Mouse (Mus musculus): ENCODE results near the gene Spef1. TPM values are rescaled to one million over a fixed set of nuclear protein-coding genes. Genes with fewer than 3 reads are reported as not detected.

The Spef1 gene
- polyA plus RNA-seq, 1 experiment, result not detected

GRCm38 (mm10) chr2:131196606-131197316 lies 9.7 kb upstream of the Spef1 start:
- WGBS, result 93% methylated on average over 16 of the region's 16 CpGs
- no peak overlapping the region for H3K4me3 ChIP-seq (ENCODE audit: insufficient read depth, low read depth, low read length)
- no peak overlapping the region for H3K27ac ChIP-seq (ENCODE audit: insufficient read depth, low read depth, low read length)
- no peak for TF ChIP-seq CTCF (IDR thresholded peaks at IDR 0.05; ENCODE audit: insufficient read depth, low read depth, low read length)
- TF ChIP-seq POLR2A (IDR thresholded peaks at IDR 0.05; ENCODE audit: insufficient read depth, low read depth, low read length), result no peak
- H3K4me1 ChIP-seq (ENCODE audit: control insufficient read depth, insufficient read depth, low read length), result no peaks in the 10 kb centered on the region

DNA sequence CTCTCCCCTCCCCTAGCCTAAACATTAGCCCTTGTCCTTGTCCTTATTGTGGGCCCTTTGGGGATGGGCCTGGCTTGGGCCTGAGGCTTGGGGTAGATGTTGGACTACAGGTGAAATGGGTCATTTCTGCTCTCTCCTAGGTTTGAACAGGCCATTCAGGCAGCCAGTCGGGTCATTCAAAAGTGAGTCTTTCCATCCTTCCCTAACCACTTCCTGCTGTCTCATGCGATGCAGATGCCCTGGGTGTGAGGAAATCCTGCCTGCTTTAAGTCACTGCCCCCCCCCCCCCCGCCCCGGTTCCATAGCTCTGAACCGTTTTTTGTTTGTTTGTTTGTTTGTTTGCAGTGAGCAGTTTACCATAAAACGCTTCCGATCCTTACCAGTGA lies 3.9 kb upstream of the Spef1 start:
- no peak overlapping the region for H3K4me3 ChIP-seq (ENCODE audit: insufficient read depth, low read depth, low read length)
- 81% methylated on average over 7 of the region's 7 CpGs for WGBS
- peaks cover 8% of the 10 kb centered on the region for H3K4me1 ChIP-seq (ENCODE audit: control insufficient read depth, insufficient read depth, low read length)
- H3K27ac ChIP-seq (ENCODE audit: insufficient read depth, low read depth, low read length), result no peak overlapping the region
- no peak for TF ChIP-seq CTCF (IDR thresholded peaks at IDR 0.05; ENCODE audit: insufficient read depth, low read depth, low read length)
- no peak for TF ChIP-seq POLR2A (IDR thresholded peaks at IDR 0.05; ENCODE audit: insufficient read depth, low read depth, low read length)

GRCm38 (mm10) chr2:131190344-131191004 lies 3.4 kb upstream of the Spef1 start:
- peaks cover 8% of the 10 kb centered on the region for H3K4me1 ChIP-seq (ENCODE audit: control insufficient read depth, insufficient read depth, low read length)
- H3K27ac ChIP-seq (ENCODE audit: insufficient read depth, low read depth, low read length), result no peak overlapping the region
- WGBS, result 74% methylated on average over 10 of the region's 10 CpGs
- TF ChIP-seq CTCF (IDR thresholded peaks at IDR 0.05; ENCODE audit: insufficient read depth, low read depth, low read length) (no peak), POLR2A (IDR thresholded peaks at IDR 0.05; ENCODE audit: insufficient read depth, low read depth, low read length) (no peak)
- H3K4me3 ChIP-seq (ENCODE audit: insufficient read depth, low read depth, low read length), result no peak overlapping the region

DNA sequence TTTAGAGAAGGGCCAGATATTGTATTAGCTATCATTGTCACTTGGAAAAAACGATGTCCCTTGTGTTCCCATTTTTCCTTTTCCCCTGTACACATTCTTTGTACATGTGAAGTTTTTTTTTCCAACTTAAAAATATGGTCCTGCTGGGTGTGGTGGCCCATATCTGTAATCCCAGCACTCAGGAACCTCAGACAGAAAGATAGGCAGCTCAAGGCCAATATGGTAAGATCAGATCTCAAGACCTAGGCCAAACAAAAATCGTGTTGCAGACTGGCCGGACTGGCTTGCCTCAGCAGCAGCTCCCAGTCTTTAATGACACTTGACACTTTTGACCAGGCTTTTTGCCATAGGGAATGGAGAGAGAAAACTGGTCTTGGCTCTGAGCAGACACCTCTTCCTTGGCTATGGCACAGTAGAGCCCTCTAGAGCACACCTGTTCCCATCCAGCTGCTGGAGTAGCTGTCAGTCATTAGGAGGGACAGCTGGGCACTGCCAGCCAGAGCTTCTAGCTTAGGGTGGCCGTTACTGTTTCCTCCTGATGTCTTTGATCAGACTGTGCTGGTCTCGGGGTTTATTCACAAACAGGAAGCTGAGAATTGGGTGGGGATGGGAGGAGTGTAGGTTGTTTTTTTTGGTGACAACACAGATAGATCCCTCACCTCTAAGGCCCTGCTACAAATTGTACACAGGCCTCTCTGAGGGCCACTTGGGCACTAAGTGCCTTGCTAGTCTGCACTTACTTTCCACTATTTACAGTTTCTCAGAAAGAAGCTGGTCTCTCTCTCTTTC lies 2.6 kb upstream of the Spef1 start:
- 65% methylated on average over 5 of the region's 5 CpGs for WGBS
- peaks cover 8% of the 10 kb centered on the region for H3K4me1 ChIP-seq (ENCODE audit: control insufficient read depth, insufficient read depth, low read length)
- TF ChIP-seq POLR2A (IDR thresholded peaks at IDR 0.05; ENCODE audit: insufficient read depth, low read depth, low read length) (no peak), CTCF (IDR thresholded peaks at IDR 0.05; ENCODE audit: insufficient read depth, low read depth, low read length) (no peak)
- H3K27ac ChIP-seq (ENCODE audit: insufficient read depth, low read depth, low read length), result no peak overlapping the region
- H3K4me3 ChIP-seq (ENCODE audit: insufficient read depth, low read depth, low read length), result no peak overlapping the region

DNA sequence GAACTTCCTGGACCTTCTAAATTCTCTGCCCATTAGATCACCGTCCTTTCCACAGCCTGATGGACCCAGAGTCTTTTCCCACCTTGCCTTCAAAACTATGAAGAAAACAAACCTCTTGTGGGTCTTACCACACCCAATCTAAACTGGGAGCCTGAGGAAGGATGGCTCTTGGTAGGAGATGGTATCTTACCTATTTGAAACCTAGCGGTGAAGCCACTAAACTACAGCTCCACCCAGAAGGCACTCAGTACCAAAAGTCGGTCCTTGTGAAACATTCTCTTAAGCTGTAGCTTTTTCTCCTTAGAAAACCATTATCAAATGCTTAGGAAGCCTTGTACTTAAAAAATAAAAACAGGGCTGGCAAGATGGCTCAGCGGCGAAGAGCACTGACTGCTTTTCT lies 1.2 kb upstream of the Spef1 start:
- no peak overlapping the region for H3K4me3 ChIP-seq (ENCODE audit: insufficient read depth, low read depth, low read length)
- no peak for TF ChIP-seq POLR2A (IDR thresholded peaks at IDR 0.05; ENCODE audit: insufficient read depth, low read depth, low read length)
- H3K4me1 ChIP-seq (ENCODE audit: control insufficient read depth, insufficient read depth, low read length), result peaks cover 8% of the 10 kb centered on the region
- 96% methylated on average over 5 of the region's 5 CpGs for WGBS
- H3K27ac ChIP-seq (ENCODE audit: insufficient read depth, low read depth, low read length), result no peak overlapping the region

GRCm38 (mm10) chr2:131187602-131187922 lies 480 bp upstream of the Spef1 start:
- 48% methylated on average over 3 of the region's 3 CpGs for whole genome bisulfite sequencing
- Histone ChIP-seq H3K27ac (ENCODE audit: insufficient read depth, low read depth, low read length) (no peak overlapping the region), H3K4me3 (ENCODE audit: insufficient read depth, low read depth, low read length) (0 out of 2 replicates have a peak overlapping the region, but pooled peaks have one; percentile 89), H3K4me1 (ENCODE audit: control insufficient read depth, insufficient read depth, low read length) (peaks cover 8% of the 10 kb centered on the region)
- TF ChIP-seq POLR2A (IDR thresholded peaks at IDR 0.05; ENCODE audit: insufficient read depth, low read depth, low read length), result no peak
- TF ChIP-seq CTCF (IDR thresholded peaks at IDR 0.05; ENCODE audit: insufficient read depth, low read depth, low read length), result no peak

GRCm38 (mm10) chr2:131186343-131186742 lies 739 bp downstream of the Spef1 start:
- 3% methylated on average over 14 of the region's 14 CpGs for WGBS
- H3K27ac ChIP-seq (ENCODE audit: insufficient read depth, low read depth, low read length), result no peak overlapping the region
- H3K4me3 ChIP-seq (ENCODE audit: insufficient read depth, low read depth, low read length), result peak overlapping the region; percentile 89
- peaks cover 8% of the 10 kb centered on the region for H3K4me1 ChIP-seq (ENCODE audit: control insufficient read depth, insufficient read depth, low read length)
- no peak for TF ChIP-seq POLR2A (IDR thresholded peaks at IDR 0.05; ENCODE audit: insufficient read depth, low read depth, low read length)
- TF ChIP-seq CTCF (IDR thresholded peaks at IDR 0.05; ENCODE audit: insufficient read depth, low read depth, low read length), result no peak

GRCm38 (mm10) chr2:131179990-131180587 lies 7.0 kb downstream of the Spef1 start, which contains the start of gene Cenpb:
Cenpb (minus strand) TSS chr2:131180067.
- H3K27ac ChIP-seq (ENCODE audit: insufficient read depth, low read depth, low read length), result peak within 1 kb of the TSS; percentile 94
- TF ChIP-seq POLR2A (IDR thresholded peaks at IDR 0.05; ENCODE audit: insufficient read depth, low read depth, low read length) (peak; percentile 74), CTCF (IDR thresholded peaks at IDR 0.05; ENCODE audit: insufficient read depth, low read depth, low read length) (peak; percentile 94)
- peaks cover 29% of the 10 kb centered on the region for H3K4me1 ChIP-seq (ENCODE audit: control insufficient read depth, insufficient read depth, low read length)
- WGBS, result 9% methylated on average over 57 of the region's 57 CpGs
- peak within 1 kb of the TSS; percentile 76 for H3K4me3 ChIP-seq (ENCODE audit: insufficient read depth, low read depth, low read length)

Measured in olfactory bulb, adult 2 months (tissue).